9 mouse cellular contexts compared by ENCODE assay signal in genomic region chr7:29067758-29068157, GRCm38 (mm10). TPM values are rescaled to one million over a fixed set of nuclear protein-coding genes. Genes with fewer than 3 reads are reported as not detected.
DNase-seq lines count a peak whose midpoint lies in the region; ATAC-seq lines count a peak whose summit lies in the region.
"Had no signal": no experiment of that assay in that cellular context is flagged by ENCODE, and none has a peak within 500 bp of the region (broad histone marks: within the 10 kb centered on the region; RNA-seq: fewer than 3 reads in every experiment).

No protein-coding gene starts in this region.

- H3K4me1 ChIP-seq in neural tube, embryonic 11.5 days (ENCODE audit: control insufficient read depth, insufficient read depth, low read length): 0 out of 2 replicates have a peak, but pooled peaks cover 4% of the 10 kb centered on the region

- ATAC-seq in neural tube, embryonic 11.5 days (ENCODE audit: insufficient read depth, low FRiP score, low TSS enrichment): no peak

- 11% methylated on average over 15 of the region's 15 CpGs for WGBS in neural tube, embryonic 11.5 days

- H3K9me3 ChIP-seq in neural tube, embryonic 11.5 days (ENCODE audit: control insufficient read depth, low read length): no peaks in the 10 kb centered on the region

- no peak overlapping the region for H3K27ac ChIP-seq in neural tube, embryonic 11.5 days (ENCODE audit: low read depth, low read length)

- intact Hi-C loops in left cerebral cortex, postnatal 25 days (cut with DNase I): loop anchor here (10.0 kb wide), 1 partner anchor 457 kb away; no protein-coding TSS in a partner anchor

- H3K9ac ChIP-seq in neural tube, embryonic 11.5 days (ENCODE audit: low read length): no peak overlapping the region

- peaks cover 4% of the 10 kb centered on the region; the same call in 1 of the 2 replicates for H3K27me3 ChIP-seq in neural tube, embryonic 11.5 days (ENCODE audit: control insufficient read depth, insufficient read depth, low read length)

- H3K4me2 ChIP-seq in neural tube, embryonic 11.5 days (ENCODE audit: low read depth): no peak overlapping the region

- DNase-seq in neural tube, embryonic 11.5 days (ENCODE audit: low spot score): peak; percentile 43
- no peak for DNase-seq in neural tube, embryonic 10.5 days (ENCODE audit: extremely low spot score, low spot score)
- peak; percentile 47 for DNase-seq in embryo, embryonic 11 days
- peak; percentile 62 for DNase-seq in kidney, postnatal 14 days
- DNase-seq in retina, postnatal 1 day: peak; percentile 53
- DNase-seq in left cerebral cortex, postnatal 25 days (ENCODE audit: low spot score in 2 of 2): no peak
- DNase-seq in gastrocnemius, postnatal 4 days (ENCODE audit: low spot score in 2 of 2): no peak
- no peak for DNase-seq in thymus, postnatal 0 days (ENCODE audit: low spot score)
- DNase-seq: left cerebral cortex, postnatal 4 days had no signal

- H3K36me3 ChIP-seq in neural tube, embryonic 11.5 days (ENCODE audit: control insufficient read depth, insufficient read depth, low read length): no peaks in the 10 kb centered on the region

- H3K4me3 ChIP-seq in neural tube, embryonic 11.5 days (ENCODE audit: low read depth, low read length): no peak overlapping the region

RNA-seq across cellular contexts. Expression of gene Ryr1, which starts 57.2 kb away (rescaled TPM):
- 2.0 and 2.2 TPM in 2 replicates for polyA plus RNA-seq in neural tube, embryonic 11.5 days (2014; fragmentation: Nextera tagmentation; extraction: Ambion mirVana)
- total RNA-seq in left cerebral cortex, postnatal 25 days (2021): 1 to 10 TPM; 4.7 to 8.9 TPM
- 100 to 1,000 TPM; 420 to 483 TPM for total RNA-seq in gastrocnemius, postnatal 4 days (2021)
- 0.16 and 0.19 TPM in 2 replicates for polyA plus RNA-seq in thymus, postnatal 0 days (2015; fragmentation: Nextera tagmentation; extraction: Ambion mirVana)

Comparison
In these comparisons a context has a peak if more than half of its experiments do, and no peak if none do; other contexts are left out.
1. DNase-seq: peak in neural tube, embryonic 11.5 days (single experiment), embryo, embryonic 11 days (single experiment), kidney, postnatal 14 days (single experiment) and retina, postnatal 1 day (single experiment); none in neural tube, embryonic 10.5 days (single experiment), left cerebral cortex, postnatal 25 days (0 of 2), gastrocnemius, postnatal 4 days (0 of 2) and thymus, postnatal 0 days (single experiment).
2. RNA of gene Ryr1, which starts 57.2 kb away (total RNA-seq): 420 to 483 TPM in gastrocnemius, postnatal 4 days; 4.7 to 8.9 TPM in left cerebral cortex, postnatal 25 days; every median in the first group is over 10 times any median in the second.